Mouse (Mus musculus): ENCODE data around the gene Nr1h4.
A peak's percentile ranks its signal among the peaks of the same experiment; 100 is the strongest.

Nr1h4 gene

GRCm38 (mm10) chr10:89424800-89425393 lies 108.5 kb downstream of the Nr1h4 start:
- DNase-seq, result no peak

- DNase-seq, result no peak
Observed at GRCm38 (mm10) chr10:89424217-89424616, 109.2 kb downstream of the Nr1h4 start.

- DNase-seq, result no peak
Observed at GRCm38 (mm10) chr10:89423164-89423778, 110.1 kb downstream of the Nr1h4 start.

GRCm38 (mm10) chr10:89422504-89423158 lies 110.8 kb downstream of the Nr1h4 start:
- DNase-seq, result no peak

- no peak for DNase-seq
Observed at GRCm38 (mm10) chr10:89417966-89418365, 115.4 kb downstream of the Nr1h4 start.

GRCm38 (mm10) chr10:89415478-89415877 lies 117.9 kb downstream of the Nr1h4 start:
- no peak for DNase-seq

- DNase-seq, result no peak
Observed at GRCm38 (mm10) chr10:89407551-89407950, 125.8 kb downstream of the Nr1h4 start.

- DNase-seq, result peak in 1 of 2 experiments; percentile 2
Observed at GRCm38 (mm10) chr10:89406733-89407484, 126.5 kb downstream of the Nr1h4 start.

- DNase-seq, result no peak
Observed at GRCm38 (mm10) chr10:89404936-89405335, 128.4 kb downstream of the Nr1h4 start.
